Mouse (Mus musculus) liver, adult 2 months (tissue): ENCODE measurements around the gene Mmachc. TPM values are rescaled to one million over a fixed set of nuclear protein-coding genes. Genes with fewer than 3 reads are reported as not detected.
"Not testable (repeated sequence)": the region's sequence is repeated elsewhere in the genome, so short reads cannot be mapped to it uniquely, and the experiment has no call there.

Experiments
- DNase-seq: peaks from one replicate; pipeline ENCODE4 v3.0.0-alpha.2; 2011; ENCODE audit warnings: low read depth, low spot score; ENCODE audit errors: extremely low read depth
- H3K27ac ChIP-seq: fragments of 200-500 bp; replicated peaks from 2 replicates; pipeline ENCODE4 v1.5.1; 2012; ENCODE audit warnings: low read depth, mild to moderate bottlenecking, control low read depth, inconsistent platforms, low read length; ENCODE audit not compliant: insufficient read depth
- H3K27me3 ChIP-seq: fragments of 200-500 bp; 2 replicates; pipeline ENCODE4 v1.6.1; 2012; ENCODE audit warnings: mild to moderate bottlenecking, moderate library complexity, low read length, inconsistent platforms; ENCODE audit not compliant: control insufficient read depth, insufficient read depth
- H3K36me3 ChIP-seq: fragments of 200-500 bp; 2 replicates; pipeline ENCODE4 v1.6.1; 2012; ENCODE audit warnings: low read length, inconsistent platforms; ENCODE audit not compliant: control insufficient read depth, insufficient read depth
- H3K4me1 ChIP-seq: fragments of 200-500 bp; 2 replicates; pipeline ENCODE4 v1.6.1; 2011; ENCODE audit warnings: low read length; ENCODE audit not compliant: control insufficient read depth, insufficient read depth
- H3K4me3 ChIP-seq: fragments of 200-500 bp; 2 replicates; pipeline ENCODE4 v1.5.1; 2011; ENCODE audit warnings: low read depth, mild to moderate bottlenecking, control low read depth, low read length, moderate library complexity; ENCODE audit not compliant: insufficient read depth
- H3K79me2 ChIP-seq: fragments of 200-500 bp; 2 replicates; pipeline ENCODE4 v1.6.1; 2012; ENCODE audit warnings: inconsistent platforms, mild to moderate bottlenecking, low read length, moderate library complexity; ENCODE audit not compliant: control insufficient read depth, insufficient read depth
- H3K9ac ChIP-seq: fragments of 200-500 bp; 2 replicates; pipeline ENCODE4 v1.6.1; 2012; ENCODE audit warnings: low read depth, mild to moderate bottlenecking, control low read depth, inconsistent platforms, low read length
- CTCF ChIP-seq: fragments of 200-500 bp; IDR thresholded peaks from 2 replicates; pipeline ENCODE4 v1.5.1; 2011; ENCODE audit warnings: low read depth, low read length, control low read depth
- POLR2A ChIP-seq: fragments of 200-500 bp; IDR thresholded peaks from 2 replicates; pipeline ENCODE4 v1.6.1; 2011; ENCODE audit warnings: low read length, control low read depth; ENCODE audit not compliant: insufficient read depth; ENCODE audit errors: extremely low read depth
- WGBS: fragments of 180-500 bp; shearing (Covaris S2); methylation state at CpG from one replicate; pipeline ENCODE4 v1.1.7; 2018; 5-methylcytosine and 5-hydroxymethylcytosine counted together
- polyA plus RNA-seq: library from polyadenylated mRNA; depleted of rRNA; stranded (reverse); fragments of >200 nt; gene quantifications from 2 replicates; pipeline ENCODE4 v1.2.3, GENCODE M21; 2012
- total RNA-seq: library from RNA; depleted of rRNA; stranded (reverse); fragments of >200 nt; gene quantifications from 2 replicates; pipeline ENCODE4 v1.2.3, GENCODE M21; 2014

The Mmachc gene
- total and polyA plus RNA-seq, 2 experiments, result 10.3 to 15.7 TPM

DNA sequence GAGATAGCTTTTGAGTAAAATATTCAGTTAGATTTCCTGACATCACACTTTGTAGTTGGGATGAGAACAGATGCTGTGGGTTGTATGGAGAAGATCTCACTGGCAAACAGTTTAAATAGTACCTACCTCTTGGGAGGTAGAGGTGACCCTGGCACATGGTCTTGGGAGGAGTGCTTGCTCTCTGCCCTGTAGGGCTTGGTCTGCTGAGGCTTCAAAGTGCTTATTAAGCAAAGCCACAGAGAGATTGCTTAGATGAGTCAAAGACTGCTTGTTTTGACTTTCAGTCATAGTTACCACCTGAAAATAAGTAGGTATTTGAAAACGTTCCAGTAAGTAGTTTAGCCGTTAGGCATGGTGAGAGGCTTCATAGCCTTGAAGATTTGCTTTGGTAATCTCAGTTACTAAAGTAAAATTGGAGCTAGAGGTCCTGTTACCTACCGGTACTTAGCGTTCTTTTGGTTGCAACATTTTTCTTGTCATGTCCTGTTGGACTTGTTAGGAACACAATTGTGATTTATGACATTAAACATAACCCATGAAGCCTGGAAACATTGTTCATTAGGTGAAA is 18.8 kb downstream of the Mmachc start:
- H3K4me1 ChIP-seq, result peaks cover 32% of the 10 kb centered on the region
- WGBS, result 32% methylated on average over 4 of the region's 4 CpGs
- peak overlapping the region; percentile 33; the same call in 1 of the 2 replicates for H3K27ac ChIP-seq
- no peak overlapping the region for H3K9ac ChIP-seq
- peaks cover 66% of the 10 kb centered on the region for H3K36me3 ChIP-seq
- peaks cover 21% of the 10 kb centered on the region; the same call in 1 of the 2 replicates for H3K79me2 ChIP-seq
- peak; percentile 76 for DNase-seq
- H3K27me3 ChIP-seq, result no peaks in the 10 kb centered on the region
- no peak for TF ChIP-seq POLR2A
- TF ChIP-seq CTCF, result no peak
- H3K4me3 ChIP-seq, result peak overlapping the region; percentile 20; the same call in 1 of the 2 replicates

DNA sequence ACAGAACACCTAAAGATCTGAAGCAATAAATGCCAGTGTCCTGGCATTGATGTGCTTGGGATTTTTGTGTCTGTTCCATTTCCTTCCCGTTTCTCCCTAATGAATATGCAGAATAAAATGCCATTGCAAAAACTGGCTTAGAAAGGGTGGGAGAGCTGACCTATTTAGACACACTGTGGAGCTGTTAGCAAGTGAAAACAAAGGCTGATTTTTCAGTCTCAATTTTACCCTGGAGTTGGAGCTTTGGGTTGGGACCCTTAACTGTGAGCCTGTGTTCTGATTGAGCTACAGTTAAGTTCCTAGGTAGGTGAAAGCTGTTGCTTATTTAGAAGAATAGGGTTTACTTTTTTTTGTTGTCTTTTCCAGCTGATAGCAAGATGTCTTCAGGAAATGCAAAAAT is 21.2 kb downstream of the Mmachc start:
- WGBS, result 0% methylated on average over 1 of the region's 1 CpGs
- H3K4me3 ChIP-seq, result peak overlapping the region; percentile 72; the same call in 1 of the 2 replicates
- H3K79me2 ChIP-seq, result peaks cover 21% of the 10 kb centered on the region; the same call in 1 of the 2 replicates
- H3K36me3 ChIP-seq, result peaks cover 43% of the 10 kb centered on the region
- TF ChIP-seq POLR2A, result no peak
- H3K9ac ChIP-seq, result peak overlapping the region; percentile 15
- no peaks in the 10 kb centered on the region for H3K27me3 ChIP-seq
- no peak for DNase-seq
- H3K27ac ChIP-seq, result no peak overlapping the region
- peaks cover 30% of the 10 kb centered on the region for H3K4me1 ChIP-seq

DNA sequence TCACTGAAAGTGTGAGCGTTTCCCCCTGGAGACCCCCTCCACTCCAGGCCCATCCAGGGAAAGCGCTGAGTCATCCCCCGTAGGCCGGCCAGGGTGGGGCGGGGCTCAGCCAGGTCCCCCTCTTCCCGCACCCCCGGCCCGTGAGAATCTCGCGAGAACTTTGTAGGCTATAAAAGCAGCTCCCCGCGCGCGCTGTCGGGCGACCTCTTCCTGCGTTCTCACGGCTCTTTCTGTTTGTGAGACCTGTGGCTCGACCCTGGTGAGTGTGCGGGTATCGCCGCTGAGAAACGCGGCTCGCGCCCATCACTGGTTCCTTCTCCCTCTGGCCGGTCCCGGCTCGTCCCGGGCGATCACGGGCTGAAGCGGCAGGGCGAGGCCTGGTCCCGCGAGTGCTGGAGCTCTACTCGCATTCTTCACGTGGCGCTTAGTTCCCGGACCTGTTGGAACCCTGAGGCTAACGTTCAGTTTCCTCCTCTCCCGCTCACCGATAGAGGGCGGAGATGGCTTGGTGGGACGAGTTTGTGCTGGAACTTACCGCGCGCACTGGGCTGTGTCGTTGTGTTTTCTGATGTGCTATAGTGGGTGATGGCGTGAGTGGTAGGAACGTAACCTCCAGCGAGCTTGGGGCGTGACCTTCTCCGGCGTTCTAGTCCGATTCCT is 22.7 kb downstream of the Mmachc start, which contains the start of gene Prdx1:
Gene Prdx1 (plus strand): TSS at position 143 of the 660 bp plus-strand sequence.
- H3K9ac ChIP-seq, result peak within 1 kb of the TSS; percentile 79
- peak within 1 kb of the TSS; percentile 72 for H3K4me3 ChIP-seq
- peaks cover 17% of the 10 kb centered on the region; the same call in 1 of the 2 replicates for H3K79me2 ChIP-seq
- peak; percentile 99 for TF ChIP-seq POLR2A
- TF ChIP-seq CTCF, result peak; percentile 83
- peaks cover 22% of the 10 kb centered on the region for H3K4me1 ChIP-seq
- WGBS, result under 1% methylated on average over 56 of the region's 56 CpGs
- DNase-seq, result peak; percentile 75
- no peaks in the 10 kb centered on the region for H3K27me3 ChIP-seq
- H3K27ac ChIP-seq, result peak within 1 kb of the TSS; percentile 96
- H3K36me3 ChIP-seq, result peaks cover 30% of the 10 kb centered on the region

DNA sequence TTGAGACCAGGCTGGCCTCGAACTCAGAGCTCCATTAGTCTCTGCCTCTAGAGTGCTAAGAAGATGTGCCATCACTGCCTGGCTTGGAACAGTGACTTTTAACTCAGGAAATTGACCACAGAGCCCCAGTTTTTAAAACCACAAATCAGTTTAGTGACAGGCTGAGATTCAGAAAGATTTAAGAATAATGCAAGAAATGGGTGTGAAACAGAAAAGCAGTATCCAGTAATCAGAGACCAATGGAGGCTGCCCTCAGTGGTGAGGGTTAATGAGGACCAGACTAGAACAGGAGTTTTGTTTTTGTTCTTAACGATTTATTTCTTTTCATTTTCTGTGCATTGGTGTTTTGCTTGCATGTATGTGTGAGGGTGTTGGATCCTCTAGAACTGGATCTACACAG is 23.5 kb downstream of the Mmachc start:
- TF ChIP-seq POLR2A (no peak), CTCF (no peak)
- Histone ChIP-seq H3K9ac (peak overlapping the region; percentile 67), H3K4me1 (peaks cover 19% of the 10 kb centered on the region), H3K36me3 (peaks cover 26% of the 10 kb centered on the region), H3K27ac (peak overlapping the region; percentile 96), H3K27me3 (no peaks in the 10 kb centered on the region), H3K79me2 (peaks cover 15% of the 10 kb centered on the region; the same call in 1 of the 2 replicates), H3K4me3 (peak overlapping the region; percentile 72; the same call in 1 of the 2 replicates)
- no peak for DNase-seq
- WGBS, result 35% methylated on average over 2 of the region's 2 CpGs

DNA sequence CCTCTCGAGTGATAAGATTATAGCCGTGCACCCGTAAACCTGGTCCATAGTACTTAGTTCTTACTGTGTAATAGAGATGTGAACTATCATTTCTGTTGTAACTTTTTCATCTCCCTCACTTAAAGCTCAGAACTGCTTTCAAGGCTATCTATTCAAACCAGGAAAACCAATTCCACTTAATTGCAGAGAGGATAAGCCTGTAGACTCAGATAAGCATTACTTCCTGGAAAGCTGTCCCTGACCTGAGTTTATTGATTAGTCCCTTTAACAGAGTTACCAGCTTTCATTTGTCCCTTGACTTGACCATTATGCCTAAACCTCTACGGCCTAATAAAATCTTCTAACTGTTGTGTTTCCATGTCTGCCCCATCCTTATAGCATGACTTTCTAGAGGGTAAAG is 24.2 kb downstream of the Mmachc start:
- H3K79me2 ChIP-seq, result peaks cover 13% of the 10 kb centered on the region; the same call in 1 of the 2 replicates
- TF ChIP-seq POLR2A (no peak), CTCF (no peak)
- no peak overlapping the region for H3K9ac ChIP-seq
- H3K27me3 ChIP-seq, result no peaks in the 10 kb centered on the region
- no peak overlapping the region for H3K4me3 ChIP-seq
- peaks cover 16% of the 10 kb centered on the region for H3K4me1 ChIP-seq
- 31% methylated on average over 4 of the region's 4 CpGs for WGBS
- peaks cover 19% of the 10 kb centered on the region for H3K36me3 ChIP-seq
- peak; percentile 76 for DNase-seq
- H3K27ac ChIP-seq, result peak overlapping the region; percentile 96

DNA sequence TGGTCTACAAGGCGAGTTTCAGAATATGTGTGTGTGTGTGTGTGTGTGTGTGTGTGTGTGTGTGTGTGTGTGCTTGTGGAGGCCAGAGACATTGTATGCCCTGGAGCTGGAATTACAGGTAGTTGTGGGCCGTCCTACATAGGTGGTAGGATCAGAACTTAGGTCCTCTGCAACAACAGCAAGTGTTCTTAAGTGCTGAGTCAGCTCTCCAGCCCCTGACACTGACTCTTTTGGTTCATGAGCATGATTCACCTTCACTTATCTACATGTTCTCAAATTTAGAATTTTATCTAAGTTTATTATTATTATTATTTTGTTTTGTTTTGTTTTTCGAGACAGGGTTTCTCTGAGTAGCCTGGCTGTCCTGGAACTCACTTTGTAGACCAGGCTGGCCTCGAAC is 27.7 kb downstream of the Mmachc start:
- not testable (repeated sequence) for H3K4me3 ChIP-seq, H3K36me3 ChIP-seq, H3K27me3 ChIP-seq, H3K9ac ChIP-seq, H3K79me2 ChIP-seq, DNase-seq, H3K27ac ChIP-seq
- 93% methylated on average over 4 of the region's 4 CpGs for WGBS
- H3K4me1 ChIP-seq, result peaks cover 11% of the 10 kb centered on the region
